Mouse (Mus musculus) WW6 (cell line): ENCODE data around the gene Ifitm2.
"Not testable (repeated sequence)": the region's sequence is repeated elsewhere in the genome, so short reads cannot be mapped to it uniquely, and the experiment has no call there.

Source experiments
- DNase-seq: peaks from one replicate; pipeline ENCODE4 v3.0.0-alpha.2; 2013; ENCODE audit warnings: low read depth, low spot score

The Ifitm2 gene

GRCm38 (mm10) chr7:140955758-140956555 lies at the start of gene Ifitm2, which contains the start of gene Gm45717:
TSS of gene Ifitm2 (minus strand) at chr7:140955987.
TSS of gene Gm45717 (minus strand) at chr7:140955937.
- peak; percentile 76 for DNase-seq

GRCm38 (mm10) chr7:141003248-141004010 lies 47.6 kb upstream of the Ifitm2 start:
- no peak for DNase-seq

GRCm38 (mm10) chr7:141000881-141001708 lies 45.3 kb upstream of the Ifitm2 start:
- no peak for DNase-seq

- no peak for DNase-seq
Measured at GRCm38 (mm10) chr7:140998853-140999700, 43.3 kb upstream of the Ifitm2 start.

GRCm38 (mm10) chr7:140997817-140998216 lies 42.0 kb upstream of the Ifitm2 start:
- no peak for DNase-seq

GRCm38 (mm10) chr7:140991117-140991689 lies 35.4 kb upstream of the Ifitm2 start:
- DNase-seq: no peak

GRCm38 (mm10) chr7:140990622-140991021 lies 34.8 kb upstream of the Ifitm2 start:
- no peak for DNase-seq

GRCm38 (mm10) chr7:140990185-140990584 lies 34.4 kb upstream of the Ifitm2 start:
- no peak for DNase-seq

GRCm38 (mm10) chr7:140989022-140989421 lies 33.2 kb upstream of the Ifitm2 start:
- DNase-seq: no peak

GRCm38 (mm10) chr7:140987182-140988138 lies 31.7 kb upstream of the Ifitm2 start:
- no peak for DNase-seq

- DNase-seq: no peak
Measured at GRCm38 (mm10) chr7:140982971-140983370, 27.2 kb upstream of the Ifitm2 start.

- DNase-seq: no peak
Measured at GRCm38 (mm10) chr7:140981704-140982103, 25.9 kb upstream of the Ifitm2 start.

- DNase-seq: not testable (repeated sequence)
Measured at GRCm38 (mm10) chr7:140976720-140977119, 20.9 kb upstream of the Ifitm2 start.

- DNase-seq: no peak
Measured at GRCm38 (mm10) chr7:140975465-140975864, 19.7 kb upstream of the Ifitm2 start.

- no peak for DNase-seq
Measured at GRCm38 (mm10) chr7:140974940-140975339, 19.2 kb upstream of the Ifitm2 start.

- DNase-seq: no peak
Measured at GRCm38 (mm10) chr7:140973396-140974165, 17.8 kb upstream of the Ifitm2 start.

GRCm38 (mm10) chr7:140971479-140972171 lies 15.8 kb upstream of the Ifitm2 start:
- no peak for DNase-seq

- DNase-seq: no peak
Measured at GRCm38 (mm10) chr7:140970931-140971330, 15.1 kb upstream of the Ifitm2 start.
